Mouse (Mus musculus) embryonic facial prominence, embryonic 10.5 days (tissue): ENCODE measurements around the gene Nrxn2. TPM values are rescaled to one million over a fixed set of nuclear protein-coding genes. Genes with fewer than 3 reads are reported as not detected.
A peak's percentile ranks its signal among the peaks of the same experiment; 100 is the strongest.

Experiments used
- DNase-seq: peaks from one replicate; pipeline ENCODE4 v3.0.0-alpha.2; 2017; ENCODE audit warnings: low spot score
- H3K27ac ChIP-seq: fragments of 300-500 bp; sonication (generic); replicated peaks from 2 replicates; pipeline ENCODE4 v1.5.1; 2016; ENCODE audit warnings: mild to moderate bottlenecking
- H3K27me3 ChIP-seq: fragments of 300-500 bp; sonication (generic); replicated peaks from 2 replicates; pipeline ENCODE4 v1.6.1; 2016; ENCODE audit warnings: low read depth, mild to moderate bottlenecking; ENCODE audit not compliant: poor library complexity, severe bottlenecking
- H3K36me3 ChIP-seq: fragments of 300-500 bp; sonication (generic); replicated peaks from 2 replicates; pipeline ENCODE4 v1.6.1; 2016; ENCODE audit warnings: mild to moderate bottlenecking, moderate library complexity
- H3K4me1 ChIP-seq: fragments of 300-500 bp; sonication (generic); 2 replicates; pipeline ENCODE4 v1.6.1; 2016
- H3K4me3 ChIP-seq: fragments of 300-500 bp; sonication (generic); 2 replicates; pipeline ENCODE4 v1.5.1; 2016; ENCODE audit warnings: mild to moderate bottlenecking, moderate library complexity
- H3K9me3 ChIP-seq: fragments of 300-500 bp; sonication (generic); 2 replicates; pipeline ENCODE4 v1.6.1; 2016; ENCODE audit warnings: mild to moderate bottlenecking
- WGBS: fragments of 180-500 bp; shearing (Covaris S2); methylation state at CpG from one replicate; pipeline ENCODE4 v1.1.7; 2016; 5-methylcytosine and 5-hydroxymethylcytosine counted together
- polyA plus RNA-seq: library from polyadenylated mRNA; unstranded; fragments of >200 nt; fragmentation: Nextera tagmentation; extraction: Ambion mirVana; gene quantifications from 2 replicates; pipeline ENCODE4 v1.2.1, GENCODE M21; 2016

Nrxn2 gene
- polyA plus RNA-seq, 1 experiment from 2014 or later: 1.9 TPM

DNA sequence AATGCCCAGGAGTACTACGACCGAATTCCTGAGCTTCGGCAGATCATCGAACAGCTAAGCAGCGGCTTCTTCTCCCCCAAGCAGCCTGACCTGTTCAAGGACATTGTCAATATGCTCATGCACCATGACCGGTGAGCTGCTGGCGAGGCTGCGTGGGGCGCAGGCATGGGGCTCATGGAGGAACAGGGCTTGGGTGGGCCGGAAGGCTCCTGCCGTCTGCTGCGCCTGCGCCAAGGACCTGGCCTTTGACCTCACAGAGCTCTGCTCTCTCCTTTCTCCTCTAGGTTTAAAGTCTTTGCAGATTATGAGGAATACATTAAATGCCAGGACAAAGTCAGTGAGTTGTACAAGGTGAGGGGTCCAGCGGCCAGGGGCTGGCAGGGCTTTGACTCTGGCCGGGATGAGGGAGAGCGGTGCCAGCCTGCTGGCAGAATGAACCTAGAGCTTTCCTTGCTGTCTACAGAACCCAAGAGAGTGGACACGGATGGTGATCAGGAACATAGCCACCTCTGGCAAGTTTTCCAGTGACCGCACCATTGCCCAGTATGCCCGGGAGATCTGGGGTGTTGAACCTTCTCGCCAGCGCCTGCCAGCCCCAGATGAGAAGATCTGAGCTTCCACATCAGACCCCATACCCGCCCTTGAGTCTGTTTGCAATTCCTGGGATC is 20.8 kb upstream of the Nrxn2 start:
- Histone ChIP-seq H3K27me3 (peaks cover 66% of the 10 kb centered on the region), H3K4me1 (peaks cover 46% of the 10 kb centered on the region)

DNA sequence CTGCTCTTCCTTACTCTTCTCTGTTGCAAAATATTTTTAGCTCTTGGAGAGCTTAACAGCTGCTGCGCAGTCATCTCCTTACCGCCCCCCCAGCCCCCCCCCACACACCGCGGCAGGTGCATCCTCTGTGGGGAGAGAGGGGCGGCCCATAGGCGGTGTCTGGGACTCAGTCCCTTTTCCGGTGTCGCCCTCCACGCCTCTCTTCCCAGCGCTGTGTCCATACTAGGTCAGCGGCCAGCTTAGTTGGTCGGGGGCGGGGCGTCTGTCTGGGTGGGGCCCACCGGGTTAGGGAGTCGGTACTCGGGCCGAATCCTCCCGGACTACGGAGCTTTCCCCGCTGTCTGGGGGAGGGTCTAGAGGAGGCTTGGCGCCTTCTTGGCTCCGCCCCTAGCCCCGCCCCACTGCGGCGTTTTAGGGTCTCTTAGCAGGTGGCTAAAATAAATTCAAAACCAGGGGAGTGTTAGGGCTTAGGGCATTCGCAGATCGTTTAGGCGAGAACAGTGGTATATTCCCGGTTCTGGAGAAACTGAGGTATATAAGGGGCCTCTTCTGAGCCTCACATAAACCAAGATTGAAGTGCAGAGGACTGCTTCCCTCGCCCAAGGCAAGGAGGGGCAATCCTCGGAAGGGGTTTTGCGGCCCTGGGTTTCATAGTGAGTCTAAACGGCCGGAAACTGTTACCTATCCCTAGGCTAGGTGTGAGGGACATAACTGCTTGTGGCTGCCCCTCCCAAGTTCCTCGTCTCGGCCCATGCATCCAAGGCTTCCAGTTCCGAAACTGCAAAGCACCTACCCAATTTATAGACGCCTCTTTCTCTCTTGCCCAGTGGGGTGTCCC is 19.9 kb upstream of the Nrxn2 start:
- DNase-seq: peak; percentile 67
- Histone ChIP-seq H3K36me3 (no peaks in the 10 kb centered on the region), H3K27me3 (peaks cover 76% of the 10 kb centered on the region), H3K4me3 (peak overlapping the region; percentile 63), H3K9me3 (no peaks in the 10 kb centered on the region), H3K27ac (peak overlapping the region; percentile 64; the same call in 1 of the 2 replicates), H3K4me1 (peaks cover 55% of the 10 kb centered on the region)
- 1% methylated on average over 39 of the region's 39 CpGs for WGBS

More for the DNA sequence above, 20.8 kb upstream of the Nrxn2 start:
- no peaks in the 10 kb centered on the region for H3K9me3 ChIP-seq
- no peak for DNase-seq
- H3K36me3 ChIP-seq: no peaks in the 10 kb centered on the region
- WGBS: 84% methylated on average over 22 of the region's 22 CpGs
- H3K4me3 ChIP-seq: no peak overlapping the region; the same call in 1 of the 2 replicates
- H3K27ac ChIP-seq: no peak overlapping the region

DNA sequence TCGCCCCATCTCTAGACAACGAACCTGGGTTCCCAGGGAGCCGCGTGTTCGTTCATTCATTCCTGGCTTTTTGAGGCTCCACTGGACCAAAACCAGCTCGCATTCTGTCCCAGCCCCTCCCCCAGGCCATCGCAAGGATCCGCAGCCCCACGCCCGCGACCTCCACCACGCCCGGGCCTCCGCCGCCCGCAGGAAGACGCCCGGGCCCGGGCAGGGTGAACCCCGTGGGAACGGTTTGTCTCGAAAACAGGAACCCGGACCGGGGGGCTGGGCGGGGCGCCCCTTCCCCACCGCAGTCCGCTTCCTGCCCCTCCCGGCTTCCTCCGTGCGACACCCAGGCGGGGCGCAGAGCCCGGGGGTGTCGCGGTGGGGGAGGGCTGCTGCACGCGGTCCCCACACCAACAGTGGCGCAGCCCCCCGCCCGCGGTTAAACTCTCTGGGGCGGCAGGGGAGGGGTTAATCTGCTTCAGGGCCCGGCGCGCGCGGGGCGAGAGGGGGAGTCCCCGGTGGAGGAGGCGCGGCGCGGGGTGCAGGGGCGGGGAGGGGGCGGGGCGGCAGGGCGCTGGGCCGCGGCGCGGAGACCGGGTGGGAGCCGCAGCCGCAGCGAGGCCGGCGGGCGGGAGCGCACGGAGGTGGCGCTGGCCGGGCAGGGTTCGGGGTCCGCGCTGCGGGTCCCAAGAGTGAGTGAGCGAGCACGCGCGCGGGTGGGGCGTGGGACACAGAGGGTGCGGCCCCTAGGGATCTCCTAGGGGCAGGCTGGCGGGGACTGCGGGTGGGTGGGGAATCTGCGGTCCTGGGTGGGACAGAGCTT is 19.0 kb upstream of the Nrxn2 start, which contains the start of gene Rasgrp2:
Rasgrp2 (plus strand) TSS at position 56 of the 811 bp plus-strand sequence.
- Histone ChIP-seq H3K4me1 (peaks cover 64% of the 10 kb centered on the region), H3K27me3 (peaks cover 84% of the 10 kb centered on the region), H3K36me3 (no peaks in the 10 kb centered on the region), H3K9me3 (no peaks in the 10 kb centered on the region), H3K4me3 (peak within 1 kb of the TSS; percentile 63), H3K27ac (peak within 1 kb of the TSS; percentile 64)
- peak; percentile 57 for DNase-seq
- WGBS: under 1% methylated on average over 84 of the region's 87 CpGs

DNA sequence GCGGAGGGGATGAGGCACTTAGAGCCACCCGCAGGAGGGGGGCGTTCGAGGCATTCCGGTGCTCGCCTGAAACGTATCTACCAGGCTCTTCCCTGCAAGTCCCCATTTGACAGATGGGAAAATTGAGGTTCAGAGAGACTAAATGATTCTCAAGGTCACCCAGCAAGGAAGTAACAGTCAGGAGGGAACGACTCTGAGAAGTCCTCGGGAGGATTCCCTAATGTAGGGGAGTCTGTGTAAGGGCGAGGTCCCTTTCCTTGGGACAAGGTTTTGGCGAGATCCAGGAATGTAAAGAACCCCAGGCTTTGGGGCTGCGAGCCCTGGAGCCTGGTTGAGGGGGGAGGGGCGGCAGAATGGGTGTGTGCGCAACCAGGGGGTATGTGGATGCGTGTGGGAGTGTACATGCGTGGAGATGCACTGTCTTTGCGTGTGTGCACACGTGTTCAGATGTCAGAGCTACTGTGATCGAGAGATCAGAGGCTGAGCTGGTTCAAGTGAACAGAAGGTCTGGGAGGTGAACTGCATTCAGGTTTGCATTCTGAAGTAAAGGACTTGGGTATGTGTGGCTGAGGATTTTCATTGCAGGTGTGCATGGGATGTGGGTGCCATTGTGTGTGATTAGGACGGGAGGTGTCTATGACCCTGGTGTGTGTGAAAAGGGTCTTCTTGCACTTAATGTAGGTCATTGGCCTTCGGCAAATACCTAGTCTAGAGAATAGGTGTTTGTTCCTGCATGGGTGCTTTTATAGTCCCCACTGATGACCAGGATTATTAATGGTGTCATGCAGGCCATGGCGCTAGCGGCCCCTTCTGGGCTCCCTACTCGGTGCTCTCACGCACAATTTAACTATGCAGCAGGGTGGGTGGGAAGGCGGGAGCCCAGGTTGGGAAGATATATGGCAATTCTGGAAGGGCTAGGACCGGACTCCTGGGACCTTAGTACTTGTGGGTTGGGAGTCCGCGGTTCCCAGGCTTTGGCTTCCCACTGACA is 18.1 kb upstream of the Nrxn2 start:
- H3K27me3 ChIP-seq: peaks cover 88% of the 10 kb centered on the region
- H3K4me1 ChIP-seq: peaks cover 64% of the 10 kb centered on the region

DNA sequence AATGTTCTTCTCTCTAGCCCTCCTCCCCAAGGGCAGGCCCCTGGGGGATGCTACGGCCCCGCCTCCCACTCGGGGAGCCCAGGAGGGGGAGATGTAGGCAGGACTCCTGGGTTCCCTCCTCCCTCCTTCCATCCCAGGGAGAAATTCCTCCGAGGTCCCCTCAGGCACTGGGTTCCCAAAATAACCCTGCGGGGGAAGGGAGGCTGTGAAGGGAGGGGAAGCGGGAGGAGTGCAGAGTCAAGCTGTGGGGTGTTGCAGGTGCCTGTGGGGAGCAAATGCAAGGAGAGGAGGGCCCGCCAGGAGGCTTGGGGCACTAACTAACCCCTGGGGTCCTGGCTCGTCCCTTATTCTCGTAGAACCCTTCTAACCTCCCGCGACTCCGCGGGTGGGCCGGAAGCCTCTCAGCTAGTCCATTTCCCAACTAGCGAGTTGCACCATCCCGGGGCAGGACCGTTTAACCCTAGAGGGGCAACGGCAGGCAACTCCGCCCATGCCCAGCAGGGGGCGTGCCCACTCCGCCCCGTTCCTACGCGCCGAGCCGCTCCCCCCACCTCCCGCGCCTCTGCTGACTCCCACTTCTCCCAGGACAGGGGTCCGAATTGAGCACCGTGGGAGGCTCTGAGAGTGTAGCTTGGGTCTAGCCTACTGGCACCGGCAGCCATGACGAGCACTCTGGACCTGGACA is 17.3 kb upstream of the Nrxn2 start:
- H3K36me3 ChIP-seq: no peaks in the 10 kb centered on the region
- peak overlapping the region; percentile 52 for H3K4me3 ChIP-seq
- peak; percentile 83 for DNase-seq
- no peaks in the 10 kb centered on the region for H3K9me3 ChIP-seq
- peaks cover 87% of the 10 kb centered on the region for H3K27me3 ChIP-seq
- peak overlapping the region; percentile 32; the same call in 1 of the 2 replicates for H3K27ac ChIP-seq
- peaks cover 64% of the 10 kb centered on the region for H3K4me1 ChIP-seq
- WGBS: under 1% methylated on average over 32 of the region's 32 CpGs

More for the DNA sequence above, 18.1 kb upstream of the Nrxn2 start:
- Histone ChIP-seq H3K4me3 (peak overlapping the region; percentile 63), H3K36me3 (no peaks in the 10 kb centered on the region), H3K9me3 (no peaks in the 10 kb centered on the region), H3K27ac (peak overlapping the region; percentile 64; the same call in 1 of the 2 replicates)
- no peak for DNase-seq
- 3% methylated on average over 29 of the region's 29 CpGs for WGBS

DNA sequence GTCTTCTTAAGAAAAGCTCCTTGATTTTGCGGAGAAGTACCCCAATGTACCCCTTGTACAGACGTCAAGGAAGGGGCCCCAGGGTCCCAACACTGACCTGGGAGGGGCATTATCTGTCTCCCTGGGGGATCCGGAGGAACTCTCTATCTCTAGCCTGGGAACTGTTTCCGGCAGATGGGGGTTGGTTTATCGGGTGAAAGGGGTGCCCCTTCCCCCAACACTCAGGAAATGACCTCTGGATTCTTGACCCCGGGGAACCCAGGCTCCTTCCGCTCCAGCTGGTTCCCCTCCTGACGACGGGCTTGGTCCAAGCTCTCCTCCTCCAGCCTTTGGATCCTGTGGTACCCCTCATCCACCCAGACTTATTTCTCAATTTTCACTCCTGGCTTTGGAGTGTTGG is 16.6 kb upstream of the Nrxn2 start:
- Histone ChIP-seq H3K27ac (peak overlapping the region; percentile 32; the same call in 1 of the 2 replicates), H3K9me3 (no peaks in the 10 kb centered on the region), H3K4me1 (peaks cover 64% of the 10 kb centered on the region), H3K27me3 (peaks cover 81% of the 10 kb centered on the region), H3K4me3 (peak overlapping the region; percentile 52), H3K36me3 (no peaks in the 10 kb centered on the region)
- no peak for DNase-seq
- WGBS: 7% methylated on average over 9 of the region's 9 CpGs

DNA sequence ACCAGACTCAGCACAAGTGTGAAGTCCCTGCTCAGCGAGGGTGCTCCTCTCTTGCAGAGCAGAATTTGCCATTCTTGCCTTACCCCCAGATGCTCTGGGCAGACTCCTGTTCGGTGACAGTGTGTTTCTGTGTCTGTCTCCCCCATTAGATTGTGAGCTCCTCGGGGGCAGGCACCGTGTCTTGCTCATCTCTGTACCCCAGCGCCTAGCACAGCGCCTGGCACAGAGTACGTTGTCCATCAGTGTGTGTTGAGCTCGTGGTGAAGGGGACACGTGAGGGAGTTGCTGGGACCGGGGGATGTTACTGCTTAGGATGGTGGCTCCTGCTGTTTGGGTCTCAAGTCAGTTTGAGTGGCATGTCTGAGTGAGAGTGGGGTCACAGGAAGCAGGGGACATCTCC is 14.7 kb upstream of the Nrxn2 start:
- H3K27ac ChIP-seq: no peak overlapping the region
- H3K4me3 ChIP-seq: no peak overlapping the region
- no peaks in the 10 kb centered on the region for H3K36me3 ChIP-seq
- WGBS: 86% methylated on average over 10 of the region's 10 CpGs
- H3K4me1 ChIP-seq: peaks cover 65% of the 10 kb centered on the region
- peaks cover 65% of the 10 kb centered on the region for H3K27me3 ChIP-seq
- DNase-seq: no peak
- no peaks in the 10 kb centered on the region for H3K9me3 ChIP-seq

DNA sequence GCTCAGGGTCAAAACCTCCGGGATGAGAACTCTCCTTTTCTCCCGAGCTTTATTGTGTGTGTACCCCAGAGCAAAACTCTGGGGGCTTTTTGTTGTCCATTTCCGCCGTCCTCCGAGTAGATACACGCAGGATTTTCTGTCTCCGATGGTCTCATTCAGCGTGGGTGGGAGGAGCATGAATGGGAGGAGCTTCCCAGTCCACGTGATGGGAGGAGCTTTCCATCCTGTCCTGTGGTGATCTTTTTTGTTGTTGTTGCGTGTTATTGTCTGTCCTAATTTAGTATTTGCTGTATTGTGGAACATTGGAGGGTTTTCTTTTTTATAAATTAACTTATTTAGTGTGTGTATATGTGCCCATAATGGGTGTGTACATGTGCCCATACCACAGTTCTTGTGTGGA is 13.1 kb upstream of the Nrxn2 start:
- H3K9me3 ChIP-seq: no peaks in the 10 kb centered on the region
- 75% methylated on average over 10 of the region's 10 CpGs for WGBS
- DNase-seq: no peak
- H3K27ac ChIP-seq: no peak overlapping the region
- H3K4me3 ChIP-seq: no peak overlapping the region
- no peaks in the 10 kb centered on the region for H3K36me3 ChIP-seq
- H3K4me1 ChIP-seq: peaks cover 49% of the 10 kb centered on the region
- H3K27me3 ChIP-seq: peaks cover 49% of the 10 kb centered on the region

DNA sequence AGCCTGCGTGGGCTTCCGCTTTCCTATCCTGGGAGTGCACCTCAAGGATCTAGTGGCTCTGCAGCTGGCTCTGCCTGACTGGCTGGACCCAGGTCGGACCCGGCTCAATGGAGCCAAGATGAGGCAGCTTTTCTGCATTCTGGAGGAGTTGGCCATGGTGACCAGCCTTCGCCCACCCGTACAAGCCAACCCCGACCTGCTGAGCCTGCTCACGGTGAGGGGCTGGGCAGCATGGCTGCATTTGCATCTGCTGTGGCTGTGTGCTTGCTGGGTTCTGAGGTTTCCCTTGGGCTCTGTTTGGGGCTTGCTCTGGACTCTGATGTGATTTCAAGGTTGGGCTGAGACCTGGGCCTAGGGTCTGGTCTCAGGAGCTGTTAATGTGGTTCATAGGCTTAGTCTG is 11.4 kb upstream of the Nrxn2 start:
- peaks cover 32% of the 10 kb centered on the region for H3K27me3 ChIP-seq
- H3K27ac ChIP-seq: no peak overlapping the region
- H3K36me3 ChIP-seq: no peaks in the 10 kb centered on the region
- no peak for DNase-seq
- no peaks in the 10 kb centered on the region for H3K9me3 ChIP-seq
- no peak overlapping the region for H3K4me3 ChIP-seq
- 83% methylated on average over 8 of the region's 8 CpGs for WGBS
- peaks cover 32% of the 10 kb centered on the region for H3K4me1 ChIP-seq

DNA sequence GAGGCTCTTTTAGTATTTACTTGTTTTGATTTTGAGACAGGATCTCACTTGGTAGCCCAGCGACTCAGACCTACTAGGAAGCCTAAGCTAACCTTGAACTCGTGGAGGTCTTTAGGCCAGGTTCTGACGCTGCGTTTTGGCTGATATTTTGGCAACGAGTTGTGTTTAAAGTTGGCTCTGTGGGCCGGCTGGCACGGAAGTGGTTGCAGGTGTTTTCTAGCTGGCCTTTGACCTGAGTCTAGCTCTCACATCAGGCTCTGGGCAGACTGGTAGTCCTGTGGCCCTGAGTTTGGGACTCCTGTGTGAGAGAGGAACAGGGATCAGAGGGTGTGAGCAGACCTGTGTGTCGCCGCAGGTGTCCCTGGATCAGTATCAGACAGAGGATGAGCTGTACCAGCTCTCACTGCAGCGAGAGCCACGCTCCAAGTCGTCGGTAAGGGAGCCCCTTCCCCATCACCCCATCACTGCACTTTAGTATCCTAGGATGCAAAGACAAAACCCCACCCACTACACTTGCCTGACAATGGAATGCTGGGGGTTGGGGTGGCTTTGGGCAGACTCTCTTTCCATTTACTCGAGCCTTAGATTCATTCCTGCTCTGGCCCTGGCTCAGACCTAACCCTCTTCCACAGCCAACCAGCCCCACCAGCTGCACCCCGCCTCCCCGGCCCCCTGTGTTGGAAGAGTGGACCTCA is 10.6 kb upstream of the Nrxn2 start:
- H3K4me1 ChIP-seq: peaks cover 27% of the 10 kb centered on the region
- H3K4me3 ChIP-seq: no peak overlapping the region
- 47% methylated on average over 16 of the region's 16 CpGs for WGBS
- no peaks in the 10 kb centered on the region for H3K36me3 ChIP-seq
- H3K9me3 ChIP-seq: no peaks in the 10 kb centered on the region
- DNase-seq: no peak
- 0 out of 2 replicates have a peak overlapping the region, but pooled peaks have one; percentile 30 for H3K27ac ChIP-seq
- H3K27me3 ChIP-seq: peaks cover 24% of the 10 kb centered on the region
